Mouse (Mus musculus) natural killer cell, adult 2 months (primary cell): ENCODE results near the gene Clic4.
"Not testable (repeated sequence)": the region's sequence is repeated elsewhere in the genome, so short reads cannot be mapped to it uniquely, and the experiment has no call there.

ENCODE experiments used
- DNase-seq, 2 experiments: peaks; one replicate each; pipeline ENCODE4 v3.0.0; 2022; ENCODE audit warnings: low spot score in 2 of 2

Clic4 gene

GRCm38 (mm10) chr4:135191185-135191584 is 81.4 kb downstream of the Clic4 start:
- no peak for DNase-seq

- DNase-seq: no peak
These were observed 82.2 kb downstream of the Clic4 start for GRCm38 (mm10) chr4:135190364-135190763.

GRCm38 (mm10) chr4:135189452-135190008 is 83.1 kb downstream of the Clic4 start:
- no peak for DNase-seq

GRCm38 (mm10) chr4:135184277-135184676 is 88.3 kb downstream of the Clic4 start:
- not testable (repeated sequence) for DNase-seq

GRCm38 (mm10) chr4:135181819-135182218 is 90.8 kb downstream of the Clic4 start:
- DNase-seq: peak in 1 of 2 experiments; percentile 60

- peak; percentile 67 to 69 for DNase-seq
These were observed 93.5 kb downstream of the Clic4 start for GRCm38 (mm10) chr4:135179077-135179481.

GRCm38 (mm10) chr4:135177568-135177967 is 95.0 kb downstream of the Clic4 start:
- no peak for DNase-seq

GRCm38 (mm10) chr4:135175406-135176120 is 97.1 kb downstream of the Clic4 start:
- DNase-seq: no peak

GRCm38 (mm10) chr4:135171304-135171875 is 101.2 kb downstream of the Clic4 start:
- DNase-seq: no peak

GRCm38 (mm10) chr4:135169501-135169900 is 103.1 kb downstream of the Clic4 start:
- no peak for DNase-seq

- DNase-seq: peak; percentile 78 to 91
These were observed 103.5 kb downstream of the Clic4 start for GRCm38 (mm10) chr4:135169096-135169495.

GRCm38 (mm10) chr4:135167816-135168527 is 104.6 kb downstream of the Clic4 start:
- DNase-seq: no peak

- DNase-seq: no peak
These were observed 106.0 kb downstream of the Clic4 start for GRCm38 (mm10) chr4:135166413-135167225.

GRCm38 (mm10) chr4:135165761-135166160 is 106.9 kb downstream of the Clic4 start:
- no peak for DNase-seq
